Mouse (Mus musculus): Measurements from ENCODE around the gene Cmc1. TPM values are rescaled to one million over a fixed set of nuclear protein-coding genes. Genes with fewer than 3 reads are reported as not detected.
A peak's percentile ranks its signal among the peaks of the same experiment; 100 is the strongest.

The Cmc1 gene
- polyA plus RNA-seq, 1 experiment from 2014 or later = 46.2 TPM

DNA sequence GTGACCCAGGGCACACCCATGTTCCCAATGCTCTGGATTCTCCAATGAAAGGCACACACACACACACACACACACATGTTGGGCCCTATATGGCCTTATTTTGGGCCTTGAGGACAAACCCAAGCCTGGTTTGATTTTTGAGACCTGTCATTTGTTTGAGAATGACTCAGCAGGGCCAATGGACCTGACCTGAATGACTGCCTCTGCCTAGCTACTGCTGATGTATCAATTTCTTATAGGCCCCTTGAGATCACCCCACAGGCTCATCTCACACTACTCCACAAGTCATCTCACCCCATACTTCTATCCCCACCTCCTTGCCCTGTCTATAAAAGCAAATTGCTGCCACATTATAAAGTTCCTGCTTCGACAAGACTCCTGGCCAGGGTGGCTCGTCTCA lies 48.2 kb downstream of the Cmc1 start:
- TF ChIP-seq EP300 (IDR thresholded peaks at IDR 0.05) = no peak
- no peak for TF ChIP-seq CTCF (IDR thresholded peaks at IDR 0.05)
- 87% methylated on average over 2 of the region's 2 CpGs for WGBS
- DNase-seq (ENCODE audit: low spot score) (no peak), ATAC-seq (no peak)
- Histone ChIP-seq H3K9ac (replicated peaks; ENCODE audit: low read depth) (no peak overlapping the region), H3K27ac (ENCODE audit: low read length) (no peak overlapping the region), H3K9me3 (ENCODE audit: low read length) (no peaks in the 10 kb centered on the region), H3K4me3 (ENCODE audit: low read depth, low read length) (no peak overlapping the region), H3K36me3 (ENCODE audit: insufficient read depth, low read length) (no peaks in the 10 kb centered on the region), H3K4me2 (replicated peaks; ENCODE audit: low read depth, low read length) (no peak overlapping the region), H3K4me1 (ENCODE audit: insufficient read depth, low read depth, low read length) (no peaks in the 10 kb centered on the region), H3K27me3 (replicated peaks; ENCODE audit: insufficient read depth, low read length) (no peaks in the 10 kb centered on the region)

DNA sequence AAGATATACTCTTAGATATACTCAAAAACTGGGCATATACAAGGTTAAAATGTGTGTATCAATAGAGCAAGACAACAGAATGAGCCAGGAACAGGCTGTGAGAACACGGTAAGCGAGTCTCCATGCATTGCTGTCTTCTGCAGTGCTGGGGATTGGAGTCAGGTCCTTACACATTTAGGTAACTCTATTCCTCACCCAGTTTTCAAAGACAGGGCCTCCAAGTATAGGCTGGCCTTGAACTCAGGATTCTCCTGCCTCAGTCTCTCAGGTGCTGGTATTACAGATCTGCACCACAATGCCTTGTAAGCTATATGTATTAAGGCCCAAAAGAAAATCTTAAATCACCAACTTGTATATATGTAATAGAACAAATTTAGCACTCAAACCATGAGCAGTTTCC lies 49.5 kb downstream of the Cmc1 start:
- no peak overlapping the region for H3K4me3 ChIP-seq (ENCODE audit: low read depth, low read length)
- no peaks in the 10 kb centered on the region for H3K36me3 ChIP-seq (ENCODE audit: insufficient read depth, low read length)
- H3K4me1 ChIP-seq (ENCODE audit: insufficient read depth, low read depth, low read length) = no peaks in the 10 kb centered on the region
- TF ChIP-seq CTCF (IDR thresholded peaks at IDR 0.05) (no peak), EP300 (IDR thresholded peaks at IDR 0.05) (no peak)
- H3K4me2 ChIP-seq (replicated peaks; ENCODE audit: low read depth, low read length) = no peak overlapping the region
- ATAC-seq = no peak
- H3K9ac ChIP-seq (replicated peaks; ENCODE audit: low read depth) = no peak overlapping the region
- no peak for DNase-seq (ENCODE audit: low spot score)
- H3K27ac ChIP-seq (ENCODE audit: low read length) = no peak overlapping the region
- 97% methylated on average over 2 of the region's 2 CpGs for WGBS
- no peaks in the 10 kb centered on the region for H3K9me3 ChIP-seq (ENCODE audit: low read length)
- no peaks in the 10 kb centered on the region for H3K27me3 ChIP-seq (replicated peaks; ENCODE audit: insufficient read depth, low read length)

DNA sequence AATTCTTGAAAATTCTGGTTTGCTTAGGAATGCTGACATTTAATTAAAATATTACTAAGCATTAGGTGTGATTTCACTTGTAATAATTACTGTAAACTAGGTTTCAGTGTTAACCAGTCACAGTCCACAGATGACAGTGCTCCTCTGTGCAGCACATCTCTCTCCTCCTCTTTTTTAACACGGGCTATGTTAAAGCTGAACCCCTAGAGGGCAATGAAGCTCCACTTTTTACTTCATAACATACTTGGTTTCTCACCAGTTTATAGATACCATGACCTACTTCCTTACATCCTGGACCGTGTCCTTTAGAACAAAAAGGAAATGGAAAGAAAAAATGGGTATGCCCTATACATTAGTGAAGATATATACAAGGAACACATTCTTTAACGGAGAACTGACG lies 50.6 kb downstream of the Cmc1 start:
- no peak overlapping the region for H3K4me2 ChIP-seq (replicated peaks; ENCODE audit: low read depth, low read length)
- H3K36me3 ChIP-seq (ENCODE audit: insufficient read depth, low read length) = no peaks in the 10 kb centered on the region
- H3K4me3 ChIP-seq (ENCODE audit: low read depth, low read length) = no peak overlapping the region
- no peak overlapping the region for H3K9ac ChIP-seq (replicated peaks; ENCODE audit: low read depth)
- 29% methylated on average over 4 of the region's 4 CpGs for WGBS
- DNase-seq (ENCODE audit: low spot score) = peak; percentile 74
- ATAC-seq = no peak
- TF ChIP-seq CTCF (IDR thresholded peaks at IDR 0.05) (peak; percentile 70), EP300 (IDR thresholded peaks at IDR 0.05) (no peak)
- H3K27me3 ChIP-seq (replicated peaks; ENCODE audit: insufficient read depth, low read length) = no peaks in the 10 kb centered on the region
- H3K9me3 ChIP-seq (ENCODE audit: low read length) = no peaks in the 10 kb centered on the region
- H3K27ac ChIP-seq (ENCODE audit: low read length) = no peak overlapping the region
- no peaks in the 10 kb centered on the region for H3K4me1 ChIP-seq (ENCODE audit: insufficient read depth, low read depth, low read length)

DNA sequence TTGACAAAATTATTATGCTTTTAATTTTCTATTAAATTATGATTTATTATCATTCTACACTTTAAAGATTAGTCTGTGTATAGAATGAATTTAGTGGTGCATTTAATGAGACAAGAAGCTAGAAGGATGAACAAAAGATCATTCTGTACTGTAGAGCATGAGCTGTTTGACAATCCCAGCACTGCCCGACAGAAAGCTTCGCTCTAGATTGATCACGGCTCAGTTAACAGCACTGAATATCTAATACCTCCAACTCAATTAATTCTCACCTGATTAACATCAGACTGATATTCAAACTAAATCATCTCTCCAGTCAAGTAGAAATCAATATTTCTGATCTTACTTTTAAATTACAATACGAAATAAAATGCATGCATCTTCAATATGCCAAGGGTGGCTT lies 66.1 kb downstream of the Cmc1 start:
- Histone ChIP-seq H3K36me3 (ENCODE audit: insufficient read depth, low read length) (no peaks in the 10 kb centered on the region), H3K27ac (ENCODE audit: low read length) (no peak overlapping the region), H3K4me1 (ENCODE audit: insufficient read depth, low read depth, low read length) (no peaks in the 10 kb centered on the region), H3K4me3 (ENCODE audit: low read depth, low read length) (no peak overlapping the region), H3K9ac (replicated peaks; ENCODE audit: low read depth) (no peak overlapping the region), H3K4me2 (replicated peaks; ENCODE audit: low read depth, low read length) (no peak overlapping the region), H3K27me3 (replicated peaks; ENCODE audit: insufficient read depth, low read length) (no peaks in the 10 kb centered on the region), H3K9me3 (ENCODE audit: low read length) (no peaks in the 10 kb centered on the region)
- TF ChIP-seq EP300 (IDR thresholded peaks at IDR 0.05) (no peak), CTCF (IDR thresholded peaks at IDR 0.05) (no peak)
- 85% methylated on average over 4 of the region's 4 CpGs for WGBS
- DNase-seq (ENCODE audit: low spot score) (no peak), ATAC-seq (no peak)

DNA sequence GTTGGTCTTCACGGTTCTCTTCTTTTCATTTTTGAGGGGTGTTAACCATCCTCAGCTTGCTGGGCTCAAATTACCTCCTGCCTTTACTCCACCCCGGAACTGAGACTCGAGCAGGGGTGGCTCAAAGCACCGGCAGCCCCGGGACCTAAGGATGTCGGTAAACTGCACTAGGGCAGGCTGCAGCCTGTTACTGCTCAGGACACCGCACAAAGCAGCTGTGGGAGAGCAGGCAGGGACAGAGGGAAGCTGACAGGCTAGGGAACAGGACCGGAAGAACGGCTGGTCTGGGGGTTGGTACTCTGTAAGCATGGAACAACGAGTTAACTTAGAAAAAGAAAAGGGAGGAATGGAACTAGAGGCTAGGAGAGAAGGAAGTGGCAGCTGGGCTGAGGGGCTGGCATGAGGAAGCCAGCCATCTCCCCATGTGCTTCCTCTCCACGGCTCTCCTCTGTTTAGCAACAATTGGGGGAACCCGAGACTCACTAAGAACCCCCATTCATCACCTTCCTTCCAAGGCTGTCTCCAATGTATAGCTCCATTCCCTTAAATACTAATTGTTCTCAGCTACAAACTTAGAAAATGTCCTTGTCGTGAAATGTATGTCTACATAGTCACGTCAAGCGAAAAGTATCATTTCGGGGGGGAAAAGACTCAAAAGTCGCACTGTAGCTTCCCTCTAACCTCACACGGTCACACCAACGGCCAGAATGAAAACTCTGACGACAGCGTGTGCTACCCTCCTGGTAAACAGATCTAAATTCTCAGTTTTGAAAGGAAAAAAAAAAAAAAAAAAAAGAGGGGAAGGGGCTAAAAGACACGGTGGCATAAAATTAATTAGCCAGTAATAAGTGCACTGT lies 67.2 kb downstream of the Cmc1 start:
- no peak overlapping the region for H3K9ac ChIP-seq (replicated peaks; ENCODE audit: low read depth)
- H3K4me1 ChIP-seq (ENCODE audit: insufficient read depth, low read depth, low read length) = no peaks in the 10 kb centered on the region
- no peak overlapping the region for H3K4me3 ChIP-seq (ENCODE audit: low read depth, low read length)
- H3K4me2 ChIP-seq (replicated peaks; ENCODE audit: low read depth, low read length) = peak overlapping the region; percentile 46
- H3K36me3 ChIP-seq (ENCODE audit: insufficient read depth, low read length) = no peaks in the 10 kb centered on the region
- WGBS = 19% methylated on average over 22 of the region's 22 CpGs
- no peak for TF ChIP-seq CTCF (IDR thresholded peaks at IDR 0.05)
- TF ChIP-seq EP300 (IDR thresholded peaks at IDR 0.05) = no peak
- H3K9me3 ChIP-seq (ENCODE audit: low read length) = no peaks in the 10 kb centered on the region
- no peak overlapping the region for H3K27ac ChIP-seq (ENCODE audit: low read length)
- peak; percentile 30; the same call in 1 of the 2 replicates for ATAC-seq
- DNase-seq (ENCODE audit: low spot score) = peak; percentile 10
- no peaks in the 10 kb centered on the region for H3K27me3 ChIP-seq (replicated peaks; ENCODE audit: insufficient read depth, low read length)

DNA sequence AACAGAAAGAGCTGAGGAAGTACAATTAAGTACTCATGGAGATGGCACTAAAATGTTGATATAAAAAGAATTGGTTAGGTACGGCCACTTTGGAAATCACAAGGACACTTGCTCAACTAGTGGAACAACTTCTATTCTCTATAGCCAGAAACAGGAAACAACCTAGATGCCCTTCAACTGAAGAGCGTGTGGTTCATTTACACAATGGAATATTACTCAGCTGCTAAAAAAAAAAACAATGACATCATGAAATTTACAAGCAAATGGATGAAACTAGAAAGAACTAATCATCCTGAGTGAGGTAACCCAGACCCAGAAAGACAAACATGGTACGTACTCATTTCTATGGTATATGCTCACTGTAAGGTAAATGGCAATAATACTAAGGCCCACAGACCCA lies 76.6 kb downstream of the Cmc1 start:
- Histone ChIP-seq H3K4me3 (ENCODE audit: low read depth, low read length) (no peak overlapping the region), H3K4me2 (replicated peaks; ENCODE audit: low read depth, low read length) (no peak overlapping the region), H3K36me3 (ENCODE audit: insufficient read depth, low read length) (peaks cover 8% of the 10 kb centered on the region; the same call in 1 of the 2 replicates), H3K27me3 (replicated peaks; ENCODE audit: insufficient read depth, low read length) (no peaks in the 10 kb centered on the region), H3K4me1 (ENCODE audit: insufficient read depth, low read depth, low read length) (no peaks in the 10 kb centered on the region), H3K27ac (ENCODE audit: low read length) (no peak overlapping the region), H3K9ac (replicated peaks; ENCODE audit: low read depth) (no peak overlapping the region), H3K9me3 (ENCODE audit: low read length) (no peaks in the 10 kb centered on the region)
- TF ChIP-seq CTCF (IDR thresholded peaks at IDR 0.05) = no peak
- no peak for TF ChIP-seq EP300 (IDR thresholded peaks at IDR 0.05)
- ATAC-seq (no peak), DNase-seq (ENCODE audit: low spot score) (no peak)
- WGBS = 70% methylated on average over 3 of the region's 3 CpGs
